Mouse (Mus musculus) erythroblast, embryonic 14.5 days (primary cell): ENCODE results near the gene Mecr. TPM values are rescaled to one million over a fixed set of nuclear protein-coding genes. Genes with fewer than 3 reads are reported as not detected.

ENCODE experiments used
- H3K27me3 ChIP-seq: 2 replicates; pipeline ENCODE4 v1.6.1; 2012; ENCODE audit warnings: inconsistent platforms; ENCODE audit not compliant: control insufficient read depth
- H3K36me3 ChIP-seq: 2 replicates; pipeline ENCODE4 v1.6.1; 2012; ENCODE audit warnings: mild to moderate bottlenecking, inconsistent platforms; ENCODE audit not compliant: control insufficient read depth
- H3K4me1 ChIP-seq: 2 replicates; pipeline ENCODE4 v1.6.1; 2012; ENCODE audit warnings: inconsistent platforms; ENCODE audit not compliant: control insufficient read depth
- H3K4me3 ChIP-seq: replicated peaks from 2 replicates; pipeline ENCODE3; 2012; ENCODE audit warnings: moderate library complexity, mild to moderate bottlenecking, inconsistent platforms
- H3K9me3 ChIP-seq: 2 replicates; pipeline ENCODE4 v1.6.1; 2012; ENCODE audit warnings: low read length, inconsistent platforms, mixed read lengths; ENCODE audit not compliant: control insufficient read depth
- GATA1 ChIP-seq: IDR thresholded peaks from 2 replicates; pipeline ENCODE4 v1.6.1; 2012; ENCODE audit warnings: low read length, inconsistent platforms, mixed read lengths
- TAL1 ChIP-seq: IDR thresholded peaks from 3 replicates; pipeline ENCODE4 v1.6.1; 2012; ENCODE audit warnings: low read length, inconsistent platforms, mixed read lengths
- polyA plus RNA-seq: library from polyadenylated mRNA; stranded (reverse); fragments of >175 nt; gene quantifications from 2 replicates; pipeline ENCODE4 v1.2.3, GENCODE M21; 2012

Mecr gene
- polyA plus RNA-seq, 1 experiment, result 1.8 TPM

- H3K4me1 ChIP-seq, result peaks cover 61% of the 10 kb centered on the region
- TF ChIP-seq GATA1, result no peak
- no peak for TF ChIP-seq TAL1
These were observed 32.0 kb downstream of the Mecr start for GRCm38 (mm10) chr4:131875242-131875641.

GRCm38 (mm10) chr4:131876836-131877235, 33.6 kb downstream of the Mecr start:
- Histone ChIP-seq H3K4me3 (peak overlapping the region; percentile 1), H3K4me1 (peaks cover 59% of the 10 kb centered on the region)
- TF ChIP-seq GATA1 (no peak), TAL1 (no peak)

More at GRCm38 (mm10) chr4:131875242-131875641, 32.0 kb downstream of the Mecr start:
- Histone ChIP-seq H3K9me3 (no peaks in the 10 kb centered on the region), H3K4me3 (peak overlapping the region; percentile 99), H3K36me3 (peaks cover 51% of the 10 kb centered on the region), H3K27me3 (no peaks in the 10 kb centered on the region)

GRCm38 (mm10) chr4:131879692-131880091, 36.4 kb downstream of the Mecr start:
- TF ChIP-seq GATA1 (no peak), TAL1 (no peak)
- peaks cover 81% of the 10 kb centered on the region for H3K36me3 ChIP-seq
- H3K27me3 ChIP-seq, result no peaks in the 10 kb centered on the region
- no peak overlapping the region for H3K4me3 ChIP-seq
- peaks cover 56% of the 10 kb centered on the region for H3K4me1 ChIP-seq
- H3K9me3 ChIP-seq, result no peaks in the 10 kb centered on the region

More at GRCm38 (mm10) chr4:131876836-131877235, 33.6 kb downstream of the Mecr start:
- no peaks in the 10 kb centered on the region for H3K27me3 ChIP-seq
- peaks cover 55% of the 10 kb centered on the region for H3K36me3 ChIP-seq
- no peaks in the 10 kb centered on the region for H3K9me3 ChIP-seq

GRCm38 (mm10) chr4:131881306-131881705, 38.0 kb downstream of the Mecr start:
- no peaks in the 10 kb centered on the region for H3K9me3 ChIP-seq
- TF ChIP-seq GATA1 (no peak), TAL1 (no peak)
- H3K4me1 ChIP-seq, result peaks cover 52% of the 10 kb centered on the region
- no peak overlapping the region for H3K4me3 ChIP-seq
- H3K36me3 ChIP-seq, result peaks cover 86% of the 10 kb centered on the region
- H3K27me3 ChIP-seq, result no peaks in the 10 kb centered on the region

GRCm38 (mm10) chr4:131883571-131883970, 40.3 kb downstream of the Mecr start:
- Histone ChIP-seq H3K4me3 (no peak overlapping the region), H3K4me1 (peaks cover 57% of the 10 kb centered on the region), H3K36me3 (peaks cover 92% of the 10 kb centered on the region), H3K9me3 (no peaks in the 10 kb centered on the region), H3K27me3 (no peaks in the 10 kb centered on the region)
- TF ChIP-seq TAL1, result no peak
- no peak for TF ChIP-seq GATA1

- peaks cover 52% of the 10 kb centered on the region for H3K4me1 ChIP-seq
- peaks cover 95% of the 10 kb centered on the region for H3K36me3 ChIP-seq
These were observed 42.1 kb downstream of the Mecr start for GRCm38 (mm10) chr4:131885376-131885775.

GRCm38 (mm10) chr4:131888564-131888963, 45.3 kb downstream of the Mecr start:
- Histone ChIP-seq H3K36me3 (peaks cover 100% of the 10 kb centered on the region), H3K4me1 (peaks cover 40% of the 10 kb centered on the region), H3K27me3 (no peaks in the 10 kb centered on the region), H3K9me3 (no peaks in the 10 kb centered on the region), H3K4me3 (no peak overlapping the region)
- TF ChIP-seq TAL1 (no peak), GATA1 (no peak)

More at GRCm38 (mm10) chr4:131885376-131885775, 42.1 kb downstream of the Mecr start:
- H3K9me3 ChIP-seq, result no peaks in the 10 kb centered on the region
- no peak overlapping the region for H3K4me3 ChIP-seq
- no peaks in the 10 kb centered on the region for H3K27me3 ChIP-seq
- TF ChIP-seq TAL1, result no peak
- no peak for TF ChIP-seq GATA1

- H3K36me3 ChIP-seq, result peaks cover 97% of the 10 kb centered on the region
- H3K4me3 ChIP-seq, result no peak overlapping the region
- TF ChIP-seq GATA1, result no peak
- TF ChIP-seq TAL1, result no peak
- H3K9me3 ChIP-seq, result no peaks in the 10 kb centered on the region
- H3K27me3 ChIP-seq, result no peaks in the 10 kb centered on the region
- H3K4me1 ChIP-seq, result peaks cover 33% of the 10 kb centered on the region
These were observed 47.4 kb downstream of the Mecr start for GRCm38 (mm10) chr4:131890692-131891091.

- Histone ChIP-seq H3K9me3 (peaks cover 2% of the 10 kb centered on the region; the same call in 1 of the 2 replicates), H3K4me1 (no peaks in the 10 kb centered on the region; the same call in 1 of the 2 replicates), H3K4me3 (no peak overlapping the region), H3K36me3 (peaks cover 88% of the 10 kb centered on the region), H3K27me3 (no peaks in the 10 kb centered on the region; the same call in 1 of the 2 replicates)
- TF ChIP-seq TAL1 (no peak), GATA1 (no peak)
These were observed 53.8 kb downstream of the Mecr start for GRCm38 (mm10) chr4:131897109-131897508.

GRCm38 (mm10) chr4:131897787-131898186, 54.5 kb downstream of the Mecr start:
- H3K36me3 ChIP-seq, result peaks cover 88% of the 10 kb centered on the region
- no peaks in the 10 kb centered on the region; the same call in 1 of the 2 replicates for H3K27me3 ChIP-seq
- TF ChIP-seq GATA1 (no peak), TAL1 (no peak)
- H3K4me1 ChIP-seq, result no peaks in the 10 kb centered on the region; the same call in 1 of the 2 replicates
- H3K4me3 ChIP-seq, result no peak overlapping the region
- peaks cover 2% of the 10 kb centered on the region; the same call in 1 of the 2 replicates for H3K9me3 ChIP-seq
